Mouse (Mus musculus) liver, embryonic 16.5 days (tissue): ENCODE data around the gene Hpcal1. TPM values are rescaled to one million over a fixed set of nuclear protein-coding genes. Genes with fewer than 3 reads are reported as not detected.
A peak's percentile ranks its signal among the peaks of the same experiment; 100 is the strongest.

Experiments
- ATAC-seq: fragments of 200-750 bp; cut with Nextera tagmentation; 2 replicates; pipeline ENCODE4 v1.8.0; 2017; ENCODE audit warnings: low read depth, mild to moderate bottlenecking, moderate number of reproducible peaks, moderate library complexity
- H3K27ac ChIP-seq: fragments of 300-500 bp; sonication (generic); 2 replicates; pipeline ENCODE4 v1.5.1; 2014; ENCODE audit warnings: mild to moderate bottlenecking, low read length
- H3K27me3 ChIP-seq: fragments of 300-500 bp; sonication (generic); 2 replicates; pipeline ENCODE4 v1.6.1; 2014; ENCODE audit warnings: low read depth, low read length, mixed read lengths; ENCODE audit not compliant: control insufficient read depth, insufficient read depth
- H3K36me3 ChIP-seq: fragments of 300-500 bp; sonication (generic); 2 replicates; pipeline ENCODE4 v1.6.1; 2014; ENCODE audit warnings: mild to moderate bottlenecking; ENCODE audit not compliant: control insufficient read depth, insufficient read depth
- H3K4me1 ChIP-seq: fragments of 300-500 bp; sonication (generic); 2 replicates; pipeline ENCODE4 v1.6.1; 2014; ENCODE audit warnings: low read depth, low read length, mixed read lengths; ENCODE audit not compliant: control insufficient read depth
- H3K4me2 ChIP-seq: fragments of 300-500 bp; sonication (generic); 2 replicates; pipeline ENCODE4 v1.6.1; 2014; ENCODE audit warnings: low read depth, low read length, mixed read lengths
- H3K4me3 ChIP-seq: fragments of 300-500 bp; sonication (generic); 2 replicates; pipeline ENCODE4 v1.5.1; 2014; ENCODE audit warnings: low read depth, mild to moderate bottlenecking, low read length
- H3K9ac ChIP-seq: fragments of 300-500 bp; sonication (generic); 2 replicates; pipeline ENCODE4 v1.6.1; 2014; ENCODE audit warnings: low read depth, low read length
- H3K9me3 ChIP-seq: fragments of 300-500 bp; sonication (generic); replicated peaks from 2 replicates; pipeline ENCODE4 v1.6.1; 2016; ENCODE audit warnings: low read length; ENCODE audit not compliant: control insufficient read depth
- WGBS: fragments of 180-500 bp; shearing (Covaris S2); extraction: QIAGEN DNeasy Blood & Tissue Kit; methylation state at CpG from one replicate; pipeline ENCODE4 v1.1.7; 2014; ENCODE audit not compliant: insufficient replicate concordance; 5-methylcytosine and 5-hydroxymethylcytosine counted together
- polyA plus RNA-seq: library from polyadenylated mRNA; unstranded; fragments of >200 nt; fragmentation: Nextera tagmentation; extraction: Ambion mirVana; gene quantifications from 2 replicates; pipeline ENCODE4 v1.2.1, GENCODE M21; 2015

Hpcal1 gene
- polyA plus RNA-seq: 22.2 and 23.6 TPM in 2 replicates

DNA sequence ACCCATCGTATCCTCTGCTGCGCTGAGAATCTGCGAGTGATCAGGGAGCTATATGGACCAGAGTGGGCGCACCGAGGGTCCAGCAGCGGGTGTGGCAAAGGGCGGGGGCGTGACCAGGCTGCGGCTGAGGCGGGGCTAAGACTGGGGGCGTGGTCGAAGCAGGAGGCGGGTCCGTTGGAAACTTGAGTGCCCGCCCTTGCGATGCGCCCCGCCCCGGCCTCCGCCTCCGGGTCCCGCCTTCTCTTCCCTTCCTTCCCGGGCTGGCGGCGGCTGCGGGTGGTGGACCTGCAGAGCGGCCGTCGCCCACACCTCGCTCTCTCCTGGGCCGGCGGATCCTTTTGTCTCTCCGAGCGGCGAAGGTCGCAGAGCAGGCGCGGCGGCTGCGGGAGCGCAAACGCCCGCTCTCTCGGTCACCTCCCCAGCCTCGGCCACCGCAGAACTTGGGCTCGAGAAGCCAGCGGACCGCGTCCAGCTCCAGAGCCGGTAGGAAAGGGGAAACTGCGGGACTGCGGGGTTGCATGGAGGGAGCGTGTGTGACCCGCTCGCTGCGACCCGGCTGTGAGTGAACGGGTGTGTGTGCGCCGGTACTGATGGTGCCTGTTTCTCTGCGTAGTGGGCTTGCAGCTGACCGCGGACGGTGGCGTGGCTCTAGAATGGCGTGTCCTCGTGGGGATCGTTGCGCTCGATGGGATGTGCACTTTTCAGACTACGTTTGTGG, at the start of gene Hpcal1:
Gene Hpcal1 (plus strand): TSS at position 293 of the 718 bp plus-strand sequence.
- Histone ChIP-seq H3K9ac (peak within 1 kb of the TSS; percentile 72), H3K27ac (peak within 1 kb of the TSS; percentile 63), H3K4me2 (peak within 1 kb of the TSS; percentile 90), H3K4me3 (peak within 1 kb of the TSS; percentile 73), H3K27me3 (peaks cover 19% of the 10 kb centered on the region), H3K4me1 (peaks cover 21% of the 10 kb centered on the region), H3K36me3 (no peaks in the 10 kb centered on the region), H3K9me3 (no peaks in the 10 kb centered on the region)
- ATAC-seq: peak; percentile 87
- WGBS: under 1% methylated on average over 71 of the region's 72 CpGs

DNA sequence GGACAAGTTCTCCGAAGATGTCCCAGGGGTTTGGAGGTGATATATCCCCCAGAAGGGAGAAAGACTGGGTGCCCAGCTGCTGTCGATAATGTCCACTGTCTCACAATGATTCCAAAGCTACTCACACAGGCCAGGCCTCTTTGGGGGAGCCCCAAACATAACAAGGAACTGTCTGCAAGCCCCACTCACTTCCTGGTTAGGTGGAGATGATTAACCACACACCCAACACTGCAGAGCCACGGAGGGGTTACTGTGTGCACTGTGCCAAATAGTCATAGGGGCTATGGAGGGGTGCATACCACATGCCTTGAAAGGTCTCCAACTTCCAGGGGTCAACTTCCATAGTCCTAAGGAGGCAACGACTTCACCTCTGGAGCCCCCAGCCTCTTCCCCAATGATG, 49.4 kb upstream of the Hpcal1 start:
- H3K9me3 ChIP-seq: no peaks in the 10 kb centered on the region
- H3K36me3 ChIP-seq: no peaks in the 10 kb centered on the region
- WGBS: 39% methylated on average over 4 of the region's 4 CpGs
- H3K27ac ChIP-seq: no peak overlapping the region
- no peak overlapping the region for H3K9ac ChIP-seq
- no peak for ATAC-seq
- no peaks in the 10 kb centered on the region for H3K4me1 ChIP-seq
- no peaks in the 10 kb centered on the region for H3K27me3 ChIP-seq
- H3K4me2 ChIP-seq: no peak overlapping the region
- H3K4me3 ChIP-seq: no peak overlapping the region

DNA sequence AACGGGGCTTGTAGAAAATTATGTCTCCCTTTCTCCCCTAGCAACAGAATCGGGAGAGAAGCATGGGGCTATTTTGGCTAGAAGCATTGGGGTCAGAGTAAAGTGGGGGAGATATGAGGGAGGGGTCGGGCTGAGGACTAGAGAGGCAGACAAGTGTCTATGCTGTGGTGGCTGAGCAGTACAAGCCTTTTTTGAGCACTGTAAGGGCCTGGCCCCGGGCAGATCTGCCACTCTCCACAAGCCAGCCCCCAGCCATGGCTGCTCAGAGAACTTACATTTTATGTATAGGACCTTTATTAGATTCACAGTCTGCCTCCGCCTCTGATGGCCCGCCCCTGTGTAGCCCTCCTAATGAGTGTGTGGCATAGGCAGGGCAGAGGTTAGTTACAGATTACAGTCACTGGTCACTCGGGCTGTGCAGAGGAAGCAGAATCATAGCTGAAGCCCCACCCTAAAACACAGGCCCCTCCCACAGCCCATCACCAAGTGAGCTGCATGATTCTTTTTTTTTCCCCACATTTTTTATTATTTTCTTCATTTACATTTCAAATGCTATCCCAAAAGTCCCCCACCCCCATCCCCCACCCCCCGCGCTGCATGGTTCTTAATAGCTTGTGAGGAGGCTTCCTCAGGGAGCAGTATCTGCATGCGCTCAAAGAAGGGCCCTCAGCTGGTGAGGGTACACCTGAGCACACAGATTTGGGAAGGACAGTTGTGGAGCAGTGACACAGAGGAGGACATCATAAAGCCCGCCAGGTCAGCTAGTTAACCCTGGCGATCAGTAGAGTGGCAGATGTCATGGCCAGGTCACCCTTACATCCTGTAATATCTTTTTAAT, 46.1 kb upstream of the Hpcal1 start:
- no peaks in the 10 kb centered on the region for H3K9me3 ChIP-seq
- H3K36me3 ChIP-seq: no peaks in the 10 kb centered on the region
- no peaks in the 10 kb centered on the region for H3K27me3 ChIP-seq
- no peak overlapping the region for H3K27ac ChIP-seq
- H3K4me1 ChIP-seq: no peaks in the 10 kb centered on the region
- H3K9ac ChIP-seq: no peak overlapping the region
- no peak overlapping the region for H3K4me2 ChIP-seq
- no peak for ATAC-seq
- 64% methylated on average over 12 of the region's 12 CpGs for WGBS
- no peak overlapping the region for H3K4me3 ChIP-seq

DNA sequence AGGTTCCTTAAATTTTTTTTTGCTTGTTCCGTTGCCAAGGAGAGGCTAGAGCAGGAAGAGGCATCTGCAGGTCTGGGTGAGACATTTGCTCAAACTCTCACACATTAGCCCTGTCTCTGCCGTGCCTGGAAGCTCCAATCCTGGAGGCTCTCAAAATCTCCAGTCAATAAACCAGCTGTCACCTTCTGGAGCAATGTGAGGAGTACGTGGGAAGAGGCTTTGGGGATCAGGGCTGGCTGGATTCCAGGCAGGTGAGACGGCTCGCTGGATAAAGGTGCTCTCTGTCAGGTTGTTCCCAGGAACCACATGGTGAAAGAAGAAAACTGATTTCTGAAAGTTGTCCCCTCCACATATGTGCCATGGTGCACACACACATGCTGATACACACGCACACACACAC, 44.2 kb upstream of the Hpcal1 start:
- no peak for ATAC-seq
- no peak overlapping the region for H3K27ac ChIP-seq
- H3K36me3 ChIP-seq: no peaks in the 10 kb centered on the region
- H3K9ac ChIP-seq: no peak overlapping the region
- no peaks in the 10 kb centered on the region for H3K4me1 ChIP-seq
- WGBS: 54% methylated on average over 6 of the region's 6 CpGs
- H3K4me3 ChIP-seq: no peak overlapping the region
- no peak overlapping the region for H3K4me2 ChIP-seq
- H3K9me3 ChIP-seq: no peaks in the 10 kb centered on the region
- H3K27me3 ChIP-seq: no peaks in the 10 kb centered on the region

DNA sequence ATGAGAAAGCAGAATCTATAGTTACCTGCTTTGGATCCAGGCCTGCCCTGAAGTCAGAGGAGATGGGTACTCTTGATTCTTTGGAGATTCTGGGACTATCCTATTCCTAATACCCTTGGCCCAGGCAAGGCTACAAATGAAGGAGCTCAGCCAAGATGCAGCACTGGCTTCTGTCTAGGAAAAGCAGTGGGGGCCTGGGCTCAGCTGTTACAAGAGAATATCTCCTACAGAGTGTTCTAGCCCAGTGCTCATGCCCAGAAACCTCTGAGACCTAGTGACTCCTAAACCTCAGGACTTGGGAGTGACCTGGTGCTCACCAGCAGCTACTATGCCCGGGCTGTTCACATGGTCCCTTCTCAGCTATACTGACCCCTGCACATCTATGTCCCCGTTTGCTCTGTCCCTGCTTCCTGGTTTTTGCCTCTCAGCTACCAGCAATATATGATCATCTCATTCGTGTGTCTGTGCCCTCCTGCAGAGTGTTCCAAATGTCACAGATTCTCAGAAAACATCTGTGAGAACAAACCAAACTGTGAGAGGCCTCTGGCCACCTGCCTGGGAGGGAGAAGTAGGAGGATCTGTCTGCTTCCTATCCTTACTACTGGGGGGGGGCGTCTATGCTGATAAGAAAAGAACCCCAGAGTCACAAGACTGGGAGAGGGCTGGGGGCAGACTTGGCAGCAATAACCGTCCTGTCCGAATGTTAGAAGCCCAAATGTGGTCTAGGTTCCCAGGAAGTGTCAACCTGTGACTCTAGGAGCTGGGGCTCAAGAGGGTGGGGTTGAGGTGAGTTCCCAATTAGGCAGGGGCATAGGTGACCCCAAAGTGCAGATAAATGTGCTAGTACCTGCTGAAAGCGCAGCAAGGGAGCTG, 39.2 kb upstream of the Hpcal1 start:
- WGBS: 45% methylated on average over 7 of the region's 7 CpGs

DNA sequence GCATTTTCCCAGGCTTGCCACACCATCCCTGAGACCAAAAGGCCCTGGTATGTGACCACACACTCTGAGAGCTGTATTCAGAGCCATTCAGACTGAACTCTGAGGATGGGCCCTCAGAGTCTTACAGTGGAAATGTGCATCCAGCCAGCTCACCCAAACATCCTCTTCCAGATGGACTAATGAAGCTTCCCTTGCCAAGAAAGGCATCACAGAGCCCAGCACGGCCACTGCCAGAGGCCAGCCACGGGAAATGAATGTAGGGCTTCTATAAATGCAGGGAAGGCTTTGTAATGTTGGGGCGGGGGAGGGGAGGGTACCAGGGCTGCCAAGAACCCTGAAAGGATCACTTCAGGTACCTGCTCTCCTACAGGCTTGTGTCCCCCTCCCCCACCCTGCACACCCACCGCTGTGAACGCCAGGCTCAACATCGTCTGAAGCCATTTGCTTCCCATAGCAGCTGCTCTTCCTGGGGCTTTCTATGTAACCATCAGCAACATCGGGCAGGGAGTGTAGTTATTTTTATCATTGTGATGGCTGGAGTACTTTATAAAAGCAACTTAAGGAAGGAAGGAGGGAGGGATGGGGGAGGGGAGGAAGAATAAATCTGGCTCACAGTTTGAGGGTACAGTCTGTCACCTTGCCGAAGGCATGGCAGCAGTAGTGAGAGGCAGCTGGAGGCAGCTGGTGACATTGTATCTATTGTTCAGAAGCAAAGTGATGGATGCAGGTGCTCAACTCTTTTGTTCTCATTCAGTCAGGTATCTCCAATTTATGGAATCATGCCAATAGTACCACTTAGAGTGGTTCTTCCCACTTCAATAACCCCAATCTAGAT, 38.2 kb upstream of the Hpcal1 start:
- Histone ChIP-seq H3K27me3 (no peaks in the 10 kb centered on the region), H3K4me2 (no peak overlapping the region), H3K27ac (no peak overlapping the region), H3K36me3 (no peaks in the 10 kb centered on the region), H3K9ac (no peak overlapping the region), H3K4me1 (no peaks in the 10 kb centered on the region), H3K9me3 (no peaks in the 10 kb centered on the region), H3K4me3 (no peak overlapping the region)
- 54% methylated on average over 8 of the region's 8 CpGs for WGBS
- ATAC-seq: no peak

More for the DNA sequence above, 39.2 kb upstream of the Hpcal1 start:
- no peak for ATAC-seq
- Histone ChIP-seq H3K4me1 (no peaks in the 10 kb centered on the region), H3K9me3 (no peaks in the 10 kb centered on the region), H3K27me3 (no peaks in the 10 kb centered on the region), H3K36me3 (no peaks in the 10 kb centered on the region), H3K4me3 (no peak overlapping the region), H3K4me2 (no peak overlapping the region), H3K27ac (no peak overlapping the region), H3K9ac (no peak overlapping the region)

DNA sequence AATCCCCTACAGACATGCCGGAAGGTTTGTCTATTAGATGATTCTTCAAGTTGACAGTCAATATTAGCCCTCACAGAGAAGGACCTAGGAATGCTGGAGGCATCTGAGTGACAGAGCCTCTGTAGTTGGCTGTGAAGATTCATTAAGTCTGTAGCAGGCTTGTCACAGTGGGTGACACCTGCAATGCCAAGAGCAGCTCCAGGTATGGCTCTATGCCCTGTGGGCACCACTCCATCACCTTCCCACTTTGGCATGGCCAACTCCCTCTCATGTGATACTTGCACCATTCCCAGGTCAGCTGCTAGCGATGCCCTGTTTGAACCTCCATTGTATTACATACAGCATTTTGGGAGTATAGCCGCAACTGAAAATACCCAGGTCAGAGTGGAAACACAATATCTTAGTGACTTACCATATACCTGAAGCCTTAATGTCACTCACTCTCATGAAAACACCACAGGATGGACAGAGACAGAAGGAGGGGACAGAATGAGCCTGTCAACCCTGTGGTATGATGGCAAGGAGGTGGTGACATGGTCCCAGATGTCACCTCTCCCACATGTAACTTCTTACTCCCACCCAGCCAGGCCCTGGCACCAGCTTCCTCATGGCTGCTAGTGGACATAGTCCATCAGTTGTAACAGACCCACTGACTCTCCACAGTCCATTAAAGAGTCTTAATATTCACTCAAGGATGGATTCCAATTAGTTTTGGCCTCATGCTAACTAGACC, 37.4 kb upstream of the Hpcal1 start:
- no peak for ATAC-seq
- H3K4me1 ChIP-seq: no peaks in the 10 kb centered on the region
- H3K4me2 ChIP-seq: no peak overlapping the region
- H3K27me3 ChIP-seq: no peaks in the 10 kb centered on the region
- no peaks in the 10 kb centered on the region for H3K36me3 ChIP-seq
- no peaks in the 10 kb centered on the region for H3K9me3 ChIP-seq
- H3K27ac ChIP-seq: no peak overlapping the region
- H3K4me3 ChIP-seq: no peak overlapping the region
- no peak overlapping the region for H3K9ac ChIP-seq
- 79% methylated on average over 3 of the region's 3 CpGs for WGBS
